Mouse (Mus musculus) lung, postnatal 0 days (tissue): ENCODE measurements at regions not wholly inside any gene's neighbourhood (a gene's known extent, or its start where the extent isn't known, plus 50 kb on each side); places are given as distances from the start of the nearest gene placed in this dataset.
A peak's percentile ranks its signal among the peaks of the same experiment; 100 is the strongest.

ENCODE experiments used
- CTCF ChIP-seq: IDR thresholded peaks from 2 replicates; pipeline ENCODE4 v1.5.1; 2016; ENCODE audit warnings: antibody characterized with exemption, mild to moderate bottlenecking
- EP300 ChIP-seq: IDR thresholded peaks from 2 replicates; pipeline ENCODE4 v1.6.1; 2016; ENCODE audit warnings: antibody characterized with exemption, mild to moderate bottlenecking, control low read depth

- TF ChIP-seq CTCF (no peak), EP300 (peak; percentile 95)
These were observed 125.0 kb upstream of the Cdkn3 start for GRCm38 (mm10) chr14:46635322-46635721.
